Mouse (Mus musculus) hindbrain, embryonic 16.5 days (tissue): ENCODE measurements around the gene Olfr44. TPM values are rescaled to one million over a fixed set of nuclear protein-coding genes. Genes with fewer than 3 reads are reported as not detected.

Experiments used
- ATAC-seq: fragments of 200-750 bp; cut with Nextera tagmentation; 2 replicates; pipeline ENCODE4 v1.8.0; 2017; ENCODE audit warnings: moderate TSS enrichment, moderate library complexity
- H3K27ac ChIP-seq: fragments of 300-500 bp; sonication (generic); 2 replicates; pipeline ENCODE4 v1.5.1; 2014; ENCODE audit warnings: low read depth, mild to moderate bottlenecking, control low read depth, low read length, moderate library complexity
- H3K27me3 ChIP-seq: fragments of 300-500 bp; sonication (generic); replicated peaks from 2 replicates; pipeline ENCODE4 v1.6.1; 2014; ENCODE audit warnings: low read length; ENCODE audit not compliant: control insufficient read depth, insufficient read depth
- H3K36me3 ChIP-seq: fragments of 300-500 bp; sonication (generic); 2 replicates; pipeline ENCODE4 v1.6.1; 2014; ENCODE audit warnings: mild to moderate bottlenecking, low read length, moderate library complexity, mixed read lengths; ENCODE audit not compliant: control insufficient read depth, insufficient read depth
- H3K4me1 ChIP-seq: fragments of 300-500 bp; sonication (generic); 2 replicates; pipeline ENCODE4 v1.6.1; 2014; ENCODE audit warnings: low read depth, low read length; ENCODE audit not compliant: control insufficient read depth, insufficient read depth
- H3K4me2 ChIP-seq: fragments of 300-500 bp; sonication (generic); 2 replicates; pipeline ENCODE4 v1.6.1; 2014; ENCODE audit warnings: mild to moderate bottlenecking, low read length, control low read depth, moderate library complexity
- H3K4me3 ChIP-seq: fragments of 300-500 bp; sonication (generic); 2 replicates; pipeline ENCODE4 v1.5.1; 2014; ENCODE audit warnings: mild to moderate bottlenecking, low read length, control low read depth, moderate library complexity
- H3K9ac ChIP-seq: fragments of 300-500 bp; sonication (generic); 2 replicates; pipeline ENCODE4 v1.6.1; 2014; ENCODE audit warnings: low read depth, mild to moderate bottlenecking, control low read depth, low read length, moderate library complexity
- H3K9me3 ChIP-seq: fragments of 300-500 bp; sonication (generic); 2 replicates; pipeline ENCODE4 v1.6.1; 2014; ENCODE audit warnings: mild to moderate bottlenecking, low read length, moderate library complexity; ENCODE audit not compliant: control insufficient read depth
- WGBS: fragments of 180-500 bp; shearing (Covaris S2); extraction: QIAGEN DNeasy Blood & Tissue Kit; methylation state at CpG from one replicate; pipeline ENCODE4 v1.1.7; 2014; 5-methylcytosine and 5-hydroxymethylcytosine counted together
- polyA plus RNA-seq: library from polyadenylated mRNA; unstranded; fragments of >200 nt; fragmentation: Nextera tagmentation; extraction: Ambion mirVana; gene quantifications from 2 replicates; pipeline ENCODE4 v1.2.1, GENCODE M21; 2015

The Olfr44 gene
- polyA plus RNA-seq, result not detected in 2 replicates

- H3K9me3 ChIP-seq, result no peaks in the 10 kb centered on the region
- no peak within 1 kb of the TSS for H3K27ac ChIP-seq
- no peak within 1 kb of the TSS for H3K4me2 ChIP-seq
- H3K4me3 ChIP-seq, result no peak within 1 kb of the TSS
- ATAC-seq, result no peak
- no peaks in the 10 kb centered on the region for H3K27me3 ChIP-seq
- H3K9ac ChIP-seq, result no peak within 1 kb of the TSS
- WGBS, result 96% methylated on average over 2 of the region's 2 CpGs
- no peaks in the 10 kb centered on the region for H3K36me3 ChIP-seq
- H3K4me1 ChIP-seq, result no peaks in the 10 kb centered on the region
Measured at GRCm38 (mm10) chr9:39493895-39494294, at the start of gene Olfr44. Gene Olfr44, minus strand, starts transcription at chr9:39493995.

GRCm38 (mm10) chr9:39523616-39524285, 30.0 kb upstream of the Olfr44 start:
- Histone ChIP-seq H3K9ac (no peak overlapping the region), H3K27ac (no peak overlapping the region), H3K9me3 (no peaks in the 10 kb centered on the region), H3K4me1 (no peaks in the 10 kb centered on the region), H3K36me3 (no peaks in the 10 kb centered on the region), H3K4me3 (no peak overlapping the region), H3K27me3 (no peaks in the 10 kb centered on the region), H3K4me2 (no peak overlapping the region)
- no peak for ATAC-seq
- WGBS, result 63% methylated on average over 1 of the region's 1 CpGs

GRCm38 (mm10) chr9:39518595-39518994, 24.8 kb upstream of the Olfr44 start:
- no peaks in the 10 kb centered on the region for H3K4me1 ChIP-seq
- no peak overlapping the region for H3K27ac ChIP-seq
- H3K4me3 ChIP-seq, result no peak overlapping the region
- no peaks in the 10 kb centered on the region for H3K36me3 ChIP-seq
- no peaks in the 10 kb centered on the region for H3K9me3 ChIP-seq
- no peak overlapping the region for H3K9ac ChIP-seq
- H3K4me2 ChIP-seq, result no peak overlapping the region
- no peaks in the 10 kb centered on the region for H3K27me3 ChIP-seq
- ATAC-seq, result no peak

GRCm38 (mm10) chr9:39515531-39515930, 21.7 kb upstream of the Olfr44 start, which contains the start of gene Olfr957:
Gene Olfr957, minus strand, starts transcription at chr9:39515809.
- no peak within 1 kb of the TSS for H3K27ac ChIP-seq
- no peak for ATAC-seq
- WGBS, result 76% methylated on average over 3 of the region's 3 CpGs

GRCm38 (mm10) chr9:39509412-39509811, 15.6 kb upstream of the Olfr44 start:
- no peak overlapping the region for H3K4me2 ChIP-seq
- H3K4me1 ChIP-seq, result no peaks in the 10 kb centered on the region
- 81% methylated on average over 9 of the region's 9 CpGs for WGBS
- peak; percentile 27; the same call in 1 of the 2 replicates for ATAC-seq
- H3K36me3 ChIP-seq, result no peaks in the 10 kb centered on the region
- no peak overlapping the region for H3K27ac ChIP-seq
- no peaks in the 10 kb centered on the region for H3K27me3 ChIP-seq
- no peak overlapping the region for H3K9ac ChIP-seq
- no peaks in the 10 kb centered on the region for H3K9me3 ChIP-seq
- H3K4me3 ChIP-seq, result no peak overlapping the region

More at GRCm38 (mm10) chr9:39515531-39515930, 21.7 kb upstream of the Olfr44 start, which contains the start of gene Olfr957:
- Histone ChIP-seq H3K9me3 (no peaks in the 10 kb centered on the region), H3K27me3 (no peaks in the 10 kb centered on the region), H3K9ac (no peak within 1 kb of the TSS), H3K4me2 (no peak within 1 kb of the TSS), H3K4me3 (no peak within 1 kb of the TSS), H3K4me1 (no peaks in the 10 kb centered on the region), H3K36me3 (no peaks in the 10 kb centered on the region)

GRCm38 (mm10) chr9:39508998-39509397, 15.2 kb upstream of the Olfr44 start:
- Histone ChIP-seq H3K4me3 (no peak overlapping the region), H3K36me3 (no peaks in the 10 kb centered on the region), H3K27ac (no peak overlapping the region), H3K4me1 (no peaks in the 10 kb centered on the region), H3K4me2 (no peak overlapping the region), H3K9ac (no peak overlapping the region), H3K9me3 (no peaks in the 10 kb centered on the region), H3K27me3 (no peaks in the 10 kb centered on the region)
- ATAC-seq, result peak; percentile 80
- 8% methylated on average over 6 of the region's 6 CpGs for WGBS

- Histone ChIP-seq H3K36me3 (no peaks in the 10 kb centered on the region), H3K27ac (no peak within 1 kb of the TSS), H3K4me3 (no peak within 1 kb of the TSS), H3K27me3 (no peaks in the 10 kb centered on the region), H3K4me2 (no peak within 1 kb of the TSS), H3K9ac (no peak within 1 kb of the TSS), H3K4me1 (no peaks in the 10 kb centered on the region), H3K9me3 (no peaks in the 10 kb centered on the region)
- WGBS, result 55% methylated on average over 1 of the region's 1 CpGs
- ATAC-seq, result no peak
Measured at GRCm38 (mm10) chr9:39471844-39472243, 22.0 kb downstream of the Olfr44 start, which contains the start of gene Olfr955. Gene Olfr955, minus strand, starts transcription at chr9:39471944.

- Histone ChIP-seq H3K27me3 (no peaks in the 10 kb centered on the region), H3K4me1 (no peaks in the 10 kb centered on the region), H3K27ac (no peak within 1 kb of the TSS), H3K36me3 (no peaks in the 10 kb centered on the region), H3K9me3 (no peaks in the 10 kb centered on the region), H3K9ac (no peak within 1 kb of the TSS), H3K4me3 (no peak within 1 kb of the TSS), H3K4me2 (no peak within 1 kb of the TSS)
- WGBS, result 83% methylated on average over 6 of the region's 6 CpGs
- ATAC-seq, result no peak
Measured at GRCm38 (mm10) chr9:39456401-39456800, 37.4 kb downstream of the Olfr44 start, which contains the start of gene Olfr954. Gene Olfr954, plus strand, starts transcription at chr9:39456701.
